Mouse (Mus musculus): Measurements from ENCODE around the gene Oscp1. TPM values are rescaled to one million over a fixed set of nuclear protein-coding genes. Genes with fewer than 3 reads are reported as not detected.

Oscp1 gene
- polyA plus RNA-seq, 1 experiment from 2014 or later: 40.7 TPM

GRCm38 (mm10) chr4:126096464-126097111 lies 38.2 kb downstream of the Oscp1 start, which contains the start of gene Lsm10:
Lsm10 (plus strand) TSS chr4:126096623.
- Histone ChIP-seq H3K27ac (peak within 1 kb of the TSS; percentile 79), H3K4me1 (replicated peaks; ENCODE audit: control insufficient read depth, insufficient read depth, low read length) (no peaks in the 10 kb centered on the region), H3K4me2 (replicated peaks) (peak within 1 kb of the TSS; percentile 57), H3K9ac (peak within 1 kb of the TSS; percentile 68), H3K9me3 (ENCODE audit: control insufficient read depth, low read length) (no peaks in the 10 kb centered on the region), H3K4me3 (replicated peaks; ENCODE audit: low read length) (peak within 1 kb of the TSS; percentile 50), H3K36me3 (replicated peaks; ENCODE audit: control insufficient read depth, insufficient read depth) (no peaks in the 10 kb centered on the region), H3K27me3 (ENCODE audit: control insufficient read depth, insufficient read depth, low read length) (no peaks in the 10 kb centered on the region)
- 3% methylated on average over 37 of the region's 37 CpGs for whole genome bisulfite sequencing
- DNase-seq (ENCODE audit: low spot score) (peak; percentile 95), ATAC-seq (ENCODE audit: low FRiP score) (peak; percentile 97)

- no peaks in the 10 kb centered on the region for H3K27me3 ChIP-seq (ENCODE audit: control insufficient read depth, insufficient read depth, low read length)
- ATAC-seq (ENCODE audit: low FRiP score) (no peak), DNase-seq (ENCODE audit: low spot score) (no peak)
- no peak overlapping the region for H3K4me2 ChIP-seq (replicated peaks)
- H3K27ac ChIP-seq: no peak overlapping the region
- H3K9me3 ChIP-seq (ENCODE audit: control insufficient read depth, low read length): no peaks in the 10 kb centered on the region
- 94% methylated on average over 20 of the region's 20 CpGs for WGBS
- no peak overlapping the region for H3K4me3 ChIP-seq (replicated peaks; ENCODE audit: low read length)
- H3K36me3 ChIP-seq (replicated peaks; ENCODE audit: control insufficient read depth, insufficient read depth): no peaks in the 10 kb centered on the region
- peaks cover 4% of the 10 kb centered on the region for H3K4me1 ChIP-seq (replicated peaks; ENCODE audit: control insufficient read depth, insufficient read depth, low read length)
- H3K9ac ChIP-seq: no peak overlapping the region
Measured at GRCm38 (mm10) chr4:126097711-126098253, 39.4 kb downstream of the Oscp1 start.

GRCm38 (mm10) chr4:126099365-126099764 lies 41.0 kb downstream of the Oscp1 start:
- Histone ChIP-seq H3K9me3 (ENCODE audit: control insufficient read depth, low read length) (no peaks in the 10 kb centered on the region), H3K27me3 (ENCODE audit: control insufficient read depth, insufficient read depth, low read length) (no peaks in the 10 kb centered on the region), H3K36me3 (replicated peaks; ENCODE audit: control insufficient read depth, insufficient read depth) (no peaks in the 10 kb centered on the region), H3K27ac (no peak overlapping the region), H3K4me1 (replicated peaks; ENCODE audit: control insufficient read depth, insufficient read depth, low read length) (peaks cover 11% of the 10 kb centered on the region), H3K4me3 (replicated peaks; ENCODE audit: low read length) (no peak overlapping the region), H3K4me2 (replicated peaks) (no peak overlapping the region), H3K9ac (no peak overlapping the region)
- DNase-seq (ENCODE audit: low spot score): no peak
- no peak for ATAC-seq (ENCODE audit: low FRiP score)
- WGBS: 98% methylated on average over 3 of the region's 3 CpGs

GRCm38 (mm10) chr4:126100764-126101163 lies 42.4 kb downstream of the Oscp1 start:
- WGBS: 84% methylated on average over 3 of the region's 3 CpGs
- DNase-seq (ENCODE audit: low spot score): no peak
- Histone ChIP-seq H3K27ac (no peak overlapping the region), H3K27me3 (ENCODE audit: control insufficient read depth, insufficient read depth, low read length) (no peaks in the 10 kb centered on the region), H3K36me3 (replicated peaks; ENCODE audit: control insufficient read depth, insufficient read depth) (no peaks in the 10 kb centered on the region), H3K4me3 (replicated peaks; ENCODE audit: low read length) (no peak overlapping the region), H3K9me3 (ENCODE audit: control insufficient read depth, low read length) (no peaks in the 10 kb centered on the region), H3K9ac (no peak overlapping the region), H3K4me2 (replicated peaks) (no peak overlapping the region), H3K4me1 (replicated peaks; ENCODE audit: control insufficient read depth, insufficient read depth, low read length) (peaks cover 25% of the 10 kb centered on the region)
- ATAC-seq (ENCODE audit: low FRiP score): no peak

- no peaks in the 10 kb centered on the region for H3K9me3 ChIP-seq (ENCODE audit: control insufficient read depth, low read length)
- H3K4me3 ChIP-seq (replicated peaks; ENCODE audit: low read length): no peak overlapping the region
- peak overlapping the region; percentile 81 for H3K4me2 ChIP-seq (replicated peaks)
- no peak overlapping the region for H3K9ac ChIP-seq
- H3K27me3 ChIP-seq (ENCODE audit: control insufficient read depth, insufficient read depth, low read length): no peaks in the 10 kb centered on the region
- DNase-seq (ENCODE audit: low spot score): no peak
- no peaks in the 10 kb centered on the region for H3K36me3 ChIP-seq (replicated peaks; ENCODE audit: control insufficient read depth, insufficient read depth)
- H3K27ac ChIP-seq: peak overlapping the region; percentile 90
- H3K4me1 ChIP-seq (replicated peaks; ENCODE audit: control insufficient read depth, insufficient read depth, low read length): peaks cover 31% of the 10 kb centered on the region
- 39% methylated on average over 7 of the region's 7 CpGs for WGBS
- ATAC-seq (ENCODE audit: low FRiP score): no peak
Measured at GRCm38 (mm10) chr4:126102061-126102841, 43.9 kb downstream of the Oscp1 start.

GRCm38 (mm10) chr4:126103057-126103581 lies 44.8 kb downstream of the Oscp1 start:
- Histone ChIP-seq H3K9ac (peak overlapping the region; percentile 59), H3K36me3 (replicated peaks; ENCODE audit: control insufficient read depth, insufficient read depth) (no peaks in the 10 kb centered on the region), H3K27me3 (ENCODE audit: control insufficient read depth, insufficient read depth, low read length) (no peaks in the 10 kb centered on the region), H3K4me3 (replicated peaks; ENCODE audit: low read length) (peak overlapping the region; percentile 96), H3K4me1 (replicated peaks; ENCODE audit: control insufficient read depth, insufficient read depth, low read length) (peaks cover 35% of the 10 kb centered on the region), H3K27ac (peak overlapping the region; percentile 90), H3K9me3 (ENCODE audit: control insufficient read depth, low read length) (no peaks in the 10 kb centered on the region), H3K4me2 (replicated peaks) (peak overlapping the region; percentile 81)
- 1% methylated on average over 15 of the region's 15 CpGs for WGBS
- DNase-seq (ENCODE audit: low spot score): peak; percentile 67
- ATAC-seq (ENCODE audit: low FRiP score): peak; percentile 13; the same call in 1 of the 2 replicates

GRCm38 (mm10) chr4:126103590-126104068 lies 45.3 kb downstream of the Oscp1 start, which contains the start of gene Stk40:
Stk40 (plus strand) TSS chr4:126103957.
- peak within 1 kb of the TSS; percentile 98 for H3K4me2 ChIP-seq (replicated peaks)
- no peaks in the 10 kb centered on the region for H3K27me3 ChIP-seq (ENCODE audit: control insufficient read depth, insufficient read depth, low read length)
- DNase-seq (ENCODE audit: low spot score) (peak; percentile 99), ATAC-seq (ENCODE audit: low FRiP score) (peak; percentile 96)
- H3K36me3 ChIP-seq (replicated peaks; ENCODE audit: control insufficient read depth, insufficient read depth): no peaks in the 10 kb centered on the region
- peak within 1 kb of the TSS; percentile 96 for H3K4me3 ChIP-seq (replicated peaks; ENCODE audit: low read length)
- H3K27ac ChIP-seq: peak within 1 kb of the TSS; percentile 90
- under 1% methylated on average over 34 of the region's 34 CpGs for WGBS
- H3K4me1 ChIP-seq (replicated peaks; ENCODE audit: control insufficient read depth, insufficient read depth, low read length): peaks cover 41% of the 10 kb centered on the region
- H3K9ac ChIP-seq: peak within 1 kb of the TSS; percentile 89
- no peaks in the 10 kb centered on the region for H3K9me3 ChIP-seq (ENCODE audit: control insufficient read depth, low read length)

- peaks cover 44% of the 10 kb centered on the region for H3K4me1 ChIP-seq (replicated peaks; ENCODE audit: control insufficient read depth, insufficient read depth, low read length)
- 3% methylated on average over 33 of the region's 34 CpGs for WGBS
- DNase-seq (ENCODE audit: low spot score) (no peak), ATAC-seq (ENCODE audit: low FRiP score) (peak; percentile 43)
- H3K4me3 ChIP-seq (replicated peaks; ENCODE audit: low read length): peak overlapping the region; percentile 96
- H3K36me3 ChIP-seq (replicated peaks; ENCODE audit: control insufficient read depth, insufficient read depth): no peaks in the 10 kb centered on the region
- peak overlapping the region; percentile 89 for H3K9ac ChIP-seq
- H3K27me3 ChIP-seq (ENCODE audit: control insufficient read depth, insufficient read depth, low read length): no peaks in the 10 kb centered on the region
- H3K27ac ChIP-seq: peak overlapping the region; percentile 74
- H3K9me3 ChIP-seq (ENCODE audit: control insufficient read depth, low read length): no peaks in the 10 kb centered on the region
- H3K4me2 ChIP-seq (replicated peaks): peak overlapping the region; percentile 98
Measured at GRCm38 (mm10) chr4:126104261-126105075, 46.1 kb downstream of the Oscp1 start.
